Mouse (Mus musculus) embryonic facial prominence, embryonic 11.5 days (tissue): ENCODE results near the gene Soat1. TPM values are rescaled to one million over a fixed set of nuclear protein-coding genes. Genes with fewer than 3 reads are reported as not detected.

Experiments used
- ATAC-seq: fragments of 200-750 bp; cut with Nextera tagmentation; replicated peaks from 2 replicates; pipeline ENCODE4 v1.8.0; 2017; ENCODE audit warnings: low read depth; ENCODE audit not compliant: insufficient number of reproducible peaks, low FRiP score, low TSS enrichment
- DNase-seq: peaks from one replicate; pipeline ENCODE4 v3.0.0-alpha.2; 2015; ENCODE audit warnings: low spot score
- H3K27ac ChIP-seq: fragments of 300-500 bp; sonication (generic); replicated peaks from 2 replicates; pipeline ENCODE4 v1.5.1; 2014; ENCODE audit warnings: mild to moderate bottlenecking, low read depth, low read length, control low read depth
- H3K27me3 ChIP-seq: fragments of 300-500 bp; sonication (generic); 2 replicates; pipeline ENCODE4 v1.6.1; 2014; ENCODE audit warnings: mild to moderate bottlenecking, low read length, moderate library complexity, mixed read lengths; ENCODE audit not compliant: control insufficient read depth, insufficient read depth
- H3K36me3 ChIP-seq: fragments of 300-500 bp; sonication (generic); replicated peaks from 2 replicates; pipeline ENCODE4 v1.6.1; 2014; ENCODE audit warnings: low read depth, mild to moderate bottlenecking, low read length, moderate library complexity, mixed read lengths; ENCODE audit not compliant: control insufficient read depth, insufficient read depth
- H3K4me1 ChIP-seq: fragments of 300-500 bp; sonication (generic); 2 replicates; pipeline ENCODE4 v1.6.1; 2014; ENCODE audit warnings: low read length, mixed read lengths; ENCODE audit not compliant: control insufficient read depth, insufficient read depth
- H3K4me2 ChIP-seq: fragments of 300-500 bp; sonication (generic); 2 replicates; pipeline ENCODE4 v1.6.1; 2014; ENCODE audit warnings: low read depth, mild to moderate bottlenecking, control low read depth, low read length, moderate library complexity
- H3K4me3 ChIP-seq: fragments of 300-500 bp; sonication (generic); 2 replicates; pipeline ENCODE4 v1.5.1; 2014; ENCODE audit warnings: low read depth, low read length, control low read depth
- H3K9ac ChIP-seq: fragments of 300-500 bp; sonication (generic); replicated peaks from 2 replicates; pipeline ENCODE4 v1.6.1; 2014; ENCODE audit warnings: mild to moderate bottlenecking, control low read depth, low read length
- H3K9me3 ChIP-seq: fragments of 300-500 bp; sonication (generic); replicated peaks from 2 replicates; pipeline ENCODE4 v1.6.1; 2016; ENCODE audit warnings: mild to moderate bottlenecking, low read length, inconsistent platforms, mixed read lengths; ENCODE audit not compliant: control insufficient read depth
- WGBS: fragments of 180-500 bp; shearing (Covaris S2); extraction: QIAGEN DNeasy Blood & Tissue Kit; methylation state at CpG from one replicate; pipeline ENCODE4 v1.1.7; 2014; 5-methylcytosine and 5-hydroxymethylcytosine counted together
- polyA plus RNA-seq: library from polyadenylated mRNA; unstranded; fragments of >200 nt; fragmentation: Nextera tagmentation; extraction: Ambion mirVana; gene quantifications from 2 replicates; pipeline ENCODE4 v1.2.1, GENCODE M21; 2014

Soat1 gene
- polyA plus RNA-seq, 1 experiment from 2014 or later = 25.3 TPM

DNA sequence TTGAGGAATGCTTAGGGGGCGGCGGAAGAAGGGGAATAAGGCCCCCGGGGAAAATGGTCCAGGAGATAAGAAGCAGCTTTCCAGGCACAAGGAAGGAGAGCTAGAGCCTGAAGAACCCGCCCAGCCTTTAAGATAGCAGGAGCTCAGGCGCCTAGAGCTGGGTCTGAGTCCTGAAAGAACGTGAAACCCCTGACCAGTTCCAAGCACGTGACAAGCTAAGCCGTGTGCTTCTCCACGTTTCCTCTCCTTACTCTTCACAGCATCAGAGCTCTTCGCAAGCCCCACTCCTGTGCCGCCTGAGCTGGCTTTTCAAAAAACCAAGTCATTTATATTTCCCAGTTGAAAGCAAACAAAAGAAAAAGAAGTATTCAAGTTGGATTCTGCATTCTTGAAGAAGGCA, 1.1 kb downstream of the Soat1 start:
- Histone ChIP-seq H3K4me1 (no peaks in the 10 kb centered on the region), H3K9ac (peak overlapping the region; percentile 50; the same call in 1 of the 2 replicates), H3K4me2 (peak overlapping the region; percentile 71), H3K27me3 (no peaks in the 10 kb centered on the region), H3K36me3 (no peaks in the 10 kb centered on the region), H3K4me3 (peak overlapping the region; percentile 82), H3K27ac (no peak overlapping the region), H3K9me3 (no peaks in the 10 kb centered on the region)
- ATAC-seq (no peak), DNase-seq (peak; percentile 61)
- 2% methylated on average over 11 of the region's 11 CpGs for WGBS

- H3K27ac ChIP-seq = no peak overlapping the region
- no peak overlapping the region for H3K9ac ChIP-seq
- no peak overlapping the region for H3K4me2 ChIP-seq
- H3K4me1 ChIP-seq = no peaks in the 10 kb centered on the region
- H3K4me3 ChIP-seq = no peak overlapping the region
- ATAC-seq = no peak
- WGBS = 90% methylated on average over 7 of the region's 7 CpGs
- H3K27me3 ChIP-seq = no peaks in the 10 kb centered on the region
- DNase-seq = no peak
- no peaks in the 10 kb centered on the region for H3K9me3 ChIP-seq
- H3K36me3 ChIP-seq = no peaks in the 10 kb centered on the region
These were observed 2.2 kb downstream of the Soat1 start for GRCm38 (mm10) chr1:156471955-156472354.

GRCm38 (mm10) chr1:156471071-156471470, 3.1 kb downstream of the Soat1 start:
- no peaks in the 10 kb centered on the region for H3K27me3 ChIP-seq
- H3K4me1 ChIP-seq = no peaks in the 10 kb centered on the region
- no peak overlapping the region for H3K4me3 ChIP-seq
- 88% methylated on average over 3 of the region's 3 CpGs for WGBS
- no peak overlapping the region for H3K27ac ChIP-seq
- H3K9ac ChIP-seq = no peak overlapping the region
- ATAC-seq (no peak), DNase-seq (no peak)
- no peak overlapping the region for H3K4me2 ChIP-seq
- no peaks in the 10 kb centered on the region for H3K9me3 ChIP-seq
- H3K36me3 ChIP-seq = no peaks in the 10 kb centered on the region

- Histone ChIP-seq H3K27me3 (no peaks in the 10 kb centered on the region), H3K4me2 (no peak overlapping the region), H3K4me3 (no peak overlapping the region), H3K4me1 (no peaks in the 10 kb centered on the region), H3K9ac (no peak overlapping the region), H3K27ac (no peak overlapping the region), H3K36me3 (no peaks in the 10 kb centered on the region), H3K9me3 (no peaks in the 10 kb centered on the region)
- WGBS = 71% methylated on average over 7 of the region's 7 CpGs
- ATAC-seq = no peak
- DNase-seq = no peak
These were observed 3.6 kb downstream of the Soat1 start for GRCm38 (mm10) chr1:156470557-156470956.

- no peaks in the 10 kb centered on the region for H3K27me3 ChIP-seq
- ATAC-seq (no peak), DNase-seq (no peak)
- H3K4me3 ChIP-seq = no peak overlapping the region
- H3K36me3 ChIP-seq = no peaks in the 10 kb centered on the region
- H3K4me1 ChIP-seq = no peaks in the 10 kb centered on the region
- 81% methylated on average over 3 of the region's 3 CpGs for WGBS
- no peak overlapping the region for H3K27ac ChIP-seq
- H3K4me2 ChIP-seq = no peak overlapping the region
- no peaks in the 10 kb centered on the region for H3K9me3 ChIP-seq
- H3K9ac ChIP-seq = no peak overlapping the region
These were observed 5.6 kb downstream of the Soat1 start for GRCm38 (mm10) chr1:156468576-156468975.

DNA sequence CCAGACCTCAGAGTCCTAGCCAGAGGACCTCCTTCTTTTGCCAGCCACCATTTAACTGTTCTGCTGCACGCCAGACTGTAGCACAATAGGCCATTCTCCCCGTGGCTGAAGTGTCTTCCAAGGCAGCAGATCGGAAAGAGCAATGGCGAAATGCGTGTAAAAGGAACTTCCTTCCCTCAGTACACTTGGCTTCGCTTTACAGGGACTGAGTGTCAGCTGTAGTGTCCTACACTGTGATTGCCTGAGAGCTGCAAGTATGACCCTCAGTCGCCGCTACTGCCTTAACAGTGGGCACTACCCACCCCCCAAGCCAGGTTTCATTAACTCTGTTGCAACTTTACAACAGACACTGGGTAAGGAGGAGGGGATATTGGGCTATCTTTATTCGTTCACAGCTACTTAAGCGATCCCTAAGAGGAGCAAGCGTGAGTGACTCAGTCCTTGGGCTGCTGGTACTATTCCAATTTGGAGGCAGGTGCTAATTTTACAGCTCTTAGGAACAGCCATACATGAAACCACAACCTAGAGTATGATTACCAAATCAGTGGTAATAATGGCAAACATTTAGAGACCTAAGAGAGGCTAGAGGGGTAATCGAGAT, 6.4 kb downstream of the Soat1 start:
- ATAC-seq (no peak), DNase-seq (no peak)
- Histone ChIP-seq H3K4me2 (no peak overlapping the region), H3K27ac (no peak overlapping the region), H3K4me1 (no peaks in the 10 kb centered on the region), H3K4me3 (no peak overlapping the region), H3K9ac (no peak overlapping the region), H3K9me3 (no peaks in the 10 kb centered on the region), H3K36me3 (no peaks in the 10 kb centered on the region), H3K27me3 (no peaks in the 10 kb centered on the region)
- 82% methylated on average over 12 of the region's 12 CpGs for WGBS

DNA sequence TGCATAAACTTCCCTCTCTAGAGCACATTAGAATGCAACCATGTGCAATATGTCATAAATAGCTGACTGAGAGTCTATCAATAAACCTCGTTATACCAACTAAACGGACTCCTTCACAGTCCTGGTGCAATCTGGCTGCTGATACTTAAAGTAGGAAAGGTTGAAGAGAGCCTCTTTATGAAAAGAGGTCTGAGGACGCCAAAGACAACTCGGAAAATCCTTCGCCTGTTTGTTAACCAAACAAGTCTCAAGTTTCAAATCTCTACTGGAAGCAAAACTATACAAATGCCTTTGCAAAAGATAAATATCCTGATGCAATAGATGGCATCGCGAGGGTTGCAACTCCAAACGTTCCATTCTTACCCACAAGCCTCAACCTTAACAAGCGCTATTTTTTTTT, 9.2 kb downstream of the Soat1 start:
- DNase-seq = no peak
- Histone ChIP-seq H3K36me3 (no peaks in the 10 kb centered on the region), H3K4me2 (no peak overlapping the region), H3K27ac (no peak overlapping the region), H3K9ac (no peak overlapping the region), H3K4me1 (no peaks in the 10 kb centered on the region), H3K27me3 (no peaks in the 10 kb centered on the region), H3K9me3 (no peaks in the 10 kb centered on the region), H3K4me3 (no peak overlapping the region)
- 86% methylated on average over 9 of the region's 9 CpGs for WGBS
- no peak for ATAC-seq

GRCm38 (mm10) chr1:156463981-156464853, 9.9 kb downstream of the Soat1 start:
- H3K27ac ChIP-seq = no peak overlapping the region
- no peak overlapping the region for H3K9ac ChIP-seq
- H3K4me2 ChIP-seq = no peak overlapping the region
- WGBS = 90% methylated on average over 8 of the region's 8 CpGs
- ATAC-seq (no peak), DNase-seq (no peak)
- H3K9me3 ChIP-seq = no peaks in the 10 kb centered on the region
- no peaks in the 10 kb centered on the region for H3K27me3 ChIP-seq
- H3K4me3 ChIP-seq = no peak overlapping the region
- H3K4me1 ChIP-seq = no peaks in the 10 kb centered on the region
- H3K36me3 ChIP-seq = no peaks in the 10 kb centered on the region
